Mouse (Mus musculus): Measurements from ENCODE around the gene Etnk1. TPM values are rescaled to one million over a fixed set of nuclear protein-coding genes. Genes with fewer than 3 reads are reported as not detected.
A peak's percentile ranks its signal among the peaks of the same experiment; 100 is the strongest.

The Etnk1 gene
- total and polyA plus RNA-seq, 3 experiments = 27.1 to 33.4 (median 32.8) TPM

DNA sequence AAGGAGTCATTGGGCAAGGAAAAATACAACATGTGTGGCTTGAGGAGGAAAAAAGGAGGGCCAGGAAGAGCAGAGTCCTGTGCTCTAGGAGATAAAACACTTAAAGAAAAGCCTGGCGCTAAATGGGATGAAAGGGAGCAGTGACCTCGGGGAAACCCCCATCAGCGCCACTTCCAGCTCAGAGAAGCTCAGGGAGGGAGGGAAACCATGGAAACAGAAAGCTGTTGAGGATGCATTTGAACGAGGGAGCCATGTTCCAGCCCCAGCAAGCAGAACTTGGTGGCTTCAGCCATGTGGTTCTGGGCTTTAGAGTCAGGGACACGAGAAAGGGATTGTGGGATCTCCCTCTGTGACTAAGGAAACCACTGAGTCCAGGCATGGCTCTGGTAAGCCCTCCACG lies 45.7 kb downstream of the Etnk1 start:
- H3K9ac ChIP-seq (ENCODE audit: insufficient read depth, low read depth) = no peak overlapping the region
- no peak overlapping the region for H3K27ac ChIP-seq (ENCODE audit: insufficient read depth, low read depth)
- H3K4me1 ChIP-seq (ENCODE audit: control insufficient read depth in 1 of 2, insufficient read depth in 2 of 2) = no peaks in the 10 kb centered on the region
- no peak overlapping the region for H3K4me3 ChIP-seq (replicated peaks in 1 of 3; ENCODE audit: low read depth in 2 of 3, low read length in 2 of 3, poor library complexity in 1 of 3)
- in situ Hi-C loops (cut with MboI; ENCODE audit: low pct_ligation_motif_present, low pct_unique_long_range_greater_than_20kb, low sequenced_read_pairs) (no loop called here), dilution Hi-C loops (cut with MboI; ENCODE audit: extremely low pct_ligation_motif_present, extremely low pct_unique_long_range_greater_than_20kb, low sequenced_read_pairs) (no loop called here)
- TF ChIP-seq IRF4 (IDR thresholded peaks at IDR 0.05; ENCODE audit: low read depth, low read length) (no peak), RCOR1 (conservative IDR thresholded peaks at IDR 0.05; ENCODE audit: low read depth, low read length) (no peak), JUN (IDR thresholded peaks at IDR 0.05; ENCODE audit: insufficient read depth, low read depth, low read length) (no peak), USF1 (IDR thresholded peaks at IDR 0.05; ENCODE audit: low read depth, low read length) (no peak), TCF12 (IDR thresholded peaks at IDR 0.05; ENCODE audit: low read depth, low read length) (no peak), CHD2 (IDR thresholded peaks at IDR 0.05; ENCODE audit: low read length) (no peak), CTCF (conservative IDR thresholded peaks at IDR 0.05 in 1 of 2, IDR thresholded peaks at IDR 0.05 in 1 of 2; ENCODE audit: low read depth in 2 of 2, low read length in 2 of 2) (no peak), MAFK (IDR thresholded peaks at IDR 0.05; ENCODE audit: insufficient replicate concordance, low read length) (no peak), ZKSCAN1 (IDR thresholded peaks at IDR 0.05; ENCODE audit: borderline replicate concordance, low read depth, low read length) (no peak), ZNF384 (IDR thresholded peaks at IDR 0.05; ENCODE audit: low read depth, low read length) (no peak), RAD21 (IDR thresholded peaks at IDR 0.05; ENCODE audit: low read depth, low read length) (no peak), POLR2A (IDR thresholded peaks at IDR 0.05; ENCODE audit: low read depth, low read length) (no peak), MYC (IDR thresholded peaks at IDR 0.05; ENCODE audit: low read depth, low read length) (no peak), ETS1 (conservative IDR thresholded peaks at IDR 0.05; ENCODE audit: low read depth, low read length) (no peak), ELF1 (IDR thresholded peaks at IDR 0.05; ENCODE audit: low read depth, low read length) (no peak), HCFC1 (IDR thresholded peaks at IDR 0.05; ENCODE audit: low read depth, low read length) (no peak), ZMIZ1 (IDR thresholded peaks at IDR 0.05; ENCODE audit: low read depth, low read length) (no peak)
- no peaks in the 10 kb centered on the region for H3K79me2 ChIP-seq (replicated peaks; ENCODE audit: control insufficient read depth, extremely low read depth, insufficient read depth, poor library complexity, severe bottlenecking)
- DNase-seq (ENCODE audit: extremely low read depth) = no peak
- no peaks in the 10 kb centered on the region for H3K27me3 ChIP-seq (replicated peaks)
- peaks cover 6 to 11% of the 10 kb centered on the region in 2 experiments for H3K36me3 ChIP-seq (replicated peaks in 1 of 2; ENCODE audit: control insufficient read depth in 1 of 2, insufficient read depth in 1 of 2, low read length in 1 of 2)
- no peak overlapping the region for H3K4me2 ChIP-seq (ENCODE audit: insufficient read depth, low read depth, poor library complexity, severe bottlenecking)
- peaks cover 27% of the 10 kb centered on the region for H3K9me3 ChIP-seq (replicated peaks; ENCODE audit: low read length)

DNA sequence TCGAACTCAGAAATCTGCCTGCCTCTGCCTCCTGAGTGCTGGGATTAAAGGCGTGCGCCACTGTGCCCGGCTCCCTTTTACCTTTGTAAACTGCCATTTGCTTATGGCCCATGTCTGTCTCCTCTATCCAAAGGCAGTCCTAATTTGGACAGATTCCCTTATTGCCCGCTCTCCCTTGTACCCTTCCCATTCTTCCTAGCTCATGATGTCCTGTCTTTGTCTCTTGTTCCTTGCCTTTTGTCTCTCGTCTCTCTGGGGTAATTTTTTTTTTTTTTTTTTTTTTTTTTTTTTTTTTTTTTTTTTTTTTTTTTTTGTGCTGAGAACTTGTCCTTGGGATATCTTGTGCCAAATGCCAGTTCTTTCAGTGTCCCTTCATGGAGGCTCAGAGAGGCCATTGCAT lies 46.4 kb downstream of the Etnk1 start:
- H3K27me3 ChIP-seq (replicated peaks) = no peaks in the 10 kb centered on the region
- TF ChIP-seq CTCF (conservative IDR thresholded peaks at IDR 0.05 in 1 of 2, IDR thresholded peaks at IDR 0.05 in 1 of 2; ENCODE audit: low read depth in 2 of 2, low read length in 2 of 2) (no peak), ZNF384 (IDR thresholded peaks at IDR 0.05; ENCODE audit: low read depth, low read length) (peak; percentile 22; the same call in 1 of the 2 replicates), MAZ (IDR thresholded peaks at IDR 0.05; ENCODE audit: low read depth, low read length) (no peak), USF1 (IDR thresholded peaks at IDR 0.05; ENCODE audit: low read depth, low read length) (no peak), MAFK (IDR thresholded peaks at IDR 0.05; ENCODE audit: insufficient replicate concordance, low read length) (no peak), ELF1 (IDR thresholded peaks at IDR 0.05; ENCODE audit: low read depth, low read length) (no peak)
- no peak overlapping the region for H3K9ac ChIP-seq (ENCODE audit: insufficient read depth, low read depth)
- H3K4me3 ChIP-seq (replicated peaks in 1 of 3; ENCODE audit: low read depth in 2 of 3, low read length in 2 of 3, poor library complexity in 1 of 3) = no peak overlapping the region
- peaks cover 4 to 7% of the 10 kb centered on the region in 2 experiments for H3K36me3 ChIP-seq (replicated peaks in 1 of 2; ENCODE audit: control insufficient read depth in 1 of 2, insufficient read depth in 1 of 2, low read length in 1 of 2)
- no peak overlapping the region for H3K4me2 ChIP-seq (ENCODE audit: insufficient read depth, low read depth, poor library complexity, severe bottlenecking)
- H3K79me2 ChIP-seq (replicated peaks; ENCODE audit: control insufficient read depth, extremely low read depth, insufficient read depth, poor library complexity, severe bottlenecking) = no peaks in the 10 kb centered on the region
- H3K9me3 ChIP-seq (replicated peaks; ENCODE audit: low read length) = peaks cover 27% of the 10 kb centered on the region
- in situ Hi-C loops (cut with MboI; ENCODE audit: low pct_ligation_motif_present, low pct_unique_long_range_greater_than_20kb, low sequenced_read_pairs) = no loop called here
- dilution Hi-C loops (cut with MboI; ENCODE audit: extremely low pct_ligation_motif_present, extremely low pct_unique_long_range_greater_than_20kb, low sequenced_read_pairs) = no loop called here
- H3K27ac ChIP-seq (ENCODE audit: insufficient read depth, low read depth) = no peak overlapping the region
- no peaks in the 10 kb centered on the region for H3K4me1 ChIP-seq (ENCODE audit: control insufficient read depth in 1 of 2, insufficient read depth in 2 of 2)
- DNase-seq (ENCODE audit: extremely low read depth) = no peak

All from CH12.LX (cell line).